Mouse (Mus musculus) embryonic fibroblast, embryonic 13.5 days (primary cell): ENCODE results near the gene Pdlim7.

Experiments used
- CTCF ChIP-seq: IDR thresholded peaks from 2 replicates; pipeline ENCODE4 v1.5.1; 2011; ENCODE audit warnings: mild to moderate bottlenecking, control low read depth, low read length, moderate library complexity, borderline replicate concordance; ENCODE audit not compliant: insufficient read depth
- POLR2A ChIP-seq: IDR thresholded peaks from 2 replicates; pipeline ENCODE4 v1.6.1; 2011; ENCODE audit warnings: low read depth, mild to moderate bottlenecking, control low read depth, low read length, moderate library complexity

DNA sequence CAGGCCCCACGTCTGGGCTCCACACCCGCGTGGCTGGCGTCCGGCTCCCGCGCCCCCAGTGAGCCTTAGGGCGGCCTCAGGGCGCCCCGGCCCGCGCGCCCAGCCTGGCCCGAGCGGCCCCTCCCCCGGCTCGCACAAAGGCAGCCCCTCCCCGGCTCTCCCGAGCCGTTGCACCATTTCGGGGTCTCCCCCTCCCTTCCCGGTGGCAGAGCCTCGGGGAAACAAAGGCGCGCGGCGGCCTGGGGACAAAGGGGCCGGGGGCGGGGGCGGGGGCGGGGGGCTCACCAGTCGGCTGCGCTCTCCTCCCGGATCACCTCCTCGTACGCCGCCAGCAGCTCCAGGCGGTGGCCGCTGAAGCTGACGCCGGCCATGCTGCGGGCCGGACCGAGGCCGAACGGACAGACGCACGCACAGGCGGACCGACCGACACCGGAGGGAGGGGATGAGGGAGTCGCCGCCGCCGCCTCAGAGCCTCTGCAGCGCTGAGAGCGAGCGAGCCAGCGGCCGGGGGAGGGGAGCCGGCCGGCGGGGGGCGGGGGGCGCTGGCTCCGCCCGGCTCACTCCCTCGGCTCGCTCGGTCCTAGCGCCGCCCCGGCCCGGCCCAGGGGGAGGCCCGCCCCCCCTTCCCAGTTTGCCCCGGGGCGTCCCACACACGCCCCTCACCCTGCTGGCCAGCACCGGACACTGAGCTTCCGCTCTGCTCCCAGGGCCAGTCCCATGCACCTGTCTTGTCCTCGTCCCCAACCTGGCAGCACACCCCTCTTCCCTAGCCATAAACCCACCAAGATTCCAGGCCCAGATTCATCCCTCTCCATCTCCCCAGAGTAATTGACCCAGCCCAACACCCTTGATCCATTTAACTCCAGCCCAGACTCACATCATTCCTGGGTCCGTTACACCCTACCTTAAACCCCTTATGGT is 25.6 kb downstream of the Pdlim7 start, which contains the start of gene Dbn1:
- TF ChIP-seq CTCF (no peak), POLR2A (peak; percentile 89)
